Mouse (Mus musculus): ENCODE results near the gene Rbm20.

Rbm20 gene

GRCm38 (mm10) chr19:53671432-53671831 lies 5.7 kb upstream of the Rbm20 start:
- no peak for DNase-seq (ENCODE audit: low spot score)

GRCm38 (mm10) chr19:53674131-53674925 lies 2.8 kb upstream of the Rbm20 start:
- DNase-seq (ENCODE audit: low spot score), result no peak

- DNase-seq (ENCODE audit: low spot score), result no peak
Measured at GRCm38 (mm10) chr19:53676228-53676627, 878 bp upstream of the Rbm20 start.

GRCm38 (mm10) chr19:53679194-53679593 lies 2.1 kb downstream of the Rbm20 start:
- DNase-seq (ENCODE audit: low spot score), result no peak

- DNase-seq (ENCODE audit: low spot score), result no peak
Measured at GRCm38 (mm10) chr19:53679981-53680380, 2.9 kb downstream of the Rbm20 start.

GRCm38 (mm10) chr19:53682427-53682826 lies 5.3 kb downstream of the Rbm20 start:
- DNase-seq (ENCODE audit: low spot score), result no peak

GRCm38 (mm10) chr19:53687592-53687991 lies 10.5 kb downstream of the Rbm20 start:
- DNase-seq (ENCODE audit: low spot score), result no peak

- DNase-seq (ENCODE audit: low spot score), result no peak
Measured at GRCm38 (mm10) chr19:53690816-53691215, 13.7 kb downstream of the Rbm20 start.

- DNase-seq (ENCODE audit: low spot score), result no peak
Measured at GRCm38 (mm10) chr19:53694020-53694419, 16.9 kb downstream of the Rbm20 start.

- no peak for DNase-seq (ENCODE audit: low spot score)
Measured at GRCm38 (mm10) chr19:53696079-53696478, 19.0 kb downstream of the Rbm20 start.

GRCm38 (mm10) chr19:53696655-53697054 lies 19.5 kb downstream of the Rbm20 start:
- no peak for DNase-seq (ENCODE audit: low spot score)

GRCm38 (mm10) chr19:53697376-53698126 lies 20.4 kb downstream of the Rbm20 start:
- no peak for DNase-seq (ENCODE audit: low spot score)

GRCm38 (mm10) chr19:53699671-53700070 lies 22.6 kb downstream of the Rbm20 start:
- DNase-seq (ENCODE audit: low spot score), result no peak

- no peak for DNase-seq (ENCODE audit: low spot score)
Measured at GRCm38 (mm10) chr19:53701434-53701833, 24.3 kb downstream of the Rbm20 start.

GRCm38 (mm10) chr19:53704895-53705823 lies 28.1 kb downstream of the Rbm20 start:
- peak; percentile 17 for DNase-seq (ENCODE audit: low spot score)

- no peak for DNase-seq (ENCODE audit: low spot score)
Measured at GRCm38 (mm10) chr19:53708401-53708800, 31.3 kb downstream of the Rbm20 start.

GRCm38 (mm10) chr19:53710861-53711260 lies 33.8 kb downstream of the Rbm20 start:
- no peak for DNase-seq (ENCODE audit: low spot score)

GRCm38 (mm10) chr19:53711261-53711890 lies 34.3 kb downstream of the Rbm20 start:
- DNase-seq (ENCODE audit: low spot score), result no peak

GRCm38 (mm10) chr19:53712297-53713025 lies 35.4 kb downstream of the Rbm20 start:
- DNase-seq (ENCODE audit: low spot score), result no peak

GRCm38 (mm10) chr19:53713364-53713763 lies 36.3 kb downstream of the Rbm20 start:
- DNase-seq (ENCODE audit: low spot score), result no peak

- DNase-seq (ENCODE audit: low spot score), result no peak
Measured at GRCm38 (mm10) chr19:53716469-53716868, 39.4 kb downstream of the Rbm20 start.
